Mouse (Mus musculus) hindbrain, embryonic 15.5 days (tissue): ENCODE results near the gene Rtkn. TPM values are rescaled to one million over a fixed set of nuclear protein-coding genes. Genes with fewer than 3 reads are reported as not detected.

Experiments
- ATAC-seq: fragments of 200-750 bp; cut with Nextera tagmentation; 2 replicates; pipeline ENCODE4 v1.8.0; 2017; ENCODE audit warnings: low read depth, moderate number of reproducible peaks, moderate TSS enrichment; ENCODE audit not compliant: low FRiP score
- H3K27ac ChIP-seq: fragments of 300-500 bp; sonication (generic); replicated peaks from 2 replicates; pipeline ENCODE4 v1.5.1; 2015; ENCODE audit warnings: mild to moderate bottlenecking, inconsistent platforms
- H3K27me3 ChIP-seq: fragments of 300-500 bp; sonication (generic); 2 replicates; pipeline ENCODE4 v1.6.1; 2015; ENCODE audit warnings: control low read depth, inconsistent platforms
- H3K36me3 ChIP-seq: fragments of 300-500 bp; sonication (generic); 2 replicates; pipeline ENCODE4 v1.6.1; 2015; ENCODE audit warnings: control low read depth, inconsistent platforms
- H3K4me1 ChIP-seq: fragments of 300-500 bp; sonication (generic); replicated peaks from 2 replicates; pipeline ENCODE4 v1.6.1; 2015; ENCODE audit warnings: control low read depth, inconsistent platforms
- H3K4me2 ChIP-seq: fragments of 300-500 bp; sonication (generic); 2 replicates; pipeline ENCODE4 v1.6.1; 2015; ENCODE audit warnings: moderate library complexity, mild to moderate bottlenecking, inconsistent platforms
- H3K4me3 ChIP-seq: fragments of 300-500 bp; sonication (generic); 2 replicates; pipeline ENCODE4 v1.5.1; 2015; ENCODE audit warnings: mild to moderate bottlenecking, inconsistent platforms
- H3K9ac ChIP-seq: fragments of 300-500 bp; sonication (generic); 2 replicates; pipeline ENCODE4 v1.6.1; 2015; ENCODE audit warnings: inconsistent platforms
- H3K9me3 ChIP-seq: fragments of 300-500 bp; sonication (generic); 2 replicates; pipeline ENCODE4 v1.6.1; 2016; ENCODE audit warnings: control low read depth, inconsistent platforms
- WGBS: fragments of 180-500 bp; shearing (Covaris S2); methylation state at CpG from one replicate; pipeline ENCODE4 v1.1.7; 2015; 5-methylcytosine and 5-hydroxymethylcytosine counted together
- polyA plus RNA-seq: library from polyadenylated mRNA; unstranded; fragments of >200 nt; fragmentation: Nextera tagmentation; extraction: Ambion mirVana; gene quantifications from 2 replicates; pipeline ENCODE4 v1.2.1, GENCODE M21; 2015

Rtkn gene
- polyA plus RNA-seq, 1 experiment from 2014 or later, result 14.9 TPM

DNA sequence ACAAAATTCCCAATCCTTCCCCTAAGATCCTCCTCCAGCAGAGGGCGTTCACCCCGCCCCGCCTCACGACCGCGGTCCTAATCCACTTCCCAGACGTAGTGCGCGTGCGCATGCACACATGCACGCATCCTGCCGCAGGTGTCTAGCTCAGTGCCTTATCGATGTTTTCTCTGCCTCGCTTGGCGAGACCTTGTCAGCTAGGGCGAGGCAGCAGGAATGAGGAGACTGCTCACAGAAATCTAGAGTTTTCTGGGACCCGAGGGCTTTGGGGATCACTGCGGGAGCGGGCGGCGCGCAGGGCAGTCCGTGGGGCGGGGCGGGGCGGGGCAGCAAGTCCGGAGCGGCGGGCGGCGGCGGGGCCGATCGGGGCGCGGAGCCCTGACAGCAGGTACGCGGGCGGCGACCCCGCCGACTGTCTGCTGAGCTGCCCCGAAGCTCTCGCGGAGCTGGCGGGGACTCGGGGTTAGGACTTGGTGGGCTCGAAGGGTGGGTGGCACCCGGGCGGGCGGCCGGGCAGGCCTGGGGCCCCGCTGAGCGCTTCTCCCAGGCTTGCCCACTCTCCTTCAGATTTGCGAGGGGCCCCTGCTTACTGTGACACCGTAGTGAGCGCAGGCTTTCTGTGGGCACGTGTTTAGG is 30.5 kb downstream of the Rtkn start, which contains the start of gene Dctn1:
Dctn1 (plus strand) TSS at position 314 of the 636 bp plus-strand sequence.
- peak within 1 kb of the TSS; percentile 83 for H3K4me3 ChIP-seq

GRCm38 (mm10) chr6:83166243-83166630 is 31.0 kb downstream of the Rtkn start:
- H3K36me3 ChIP-seq, result no peaks in the 10 kb centered on the region
- no peaks in the 10 kb centered on the region for H3K9me3 ChIP-seq
- H3K4me3 ChIP-seq, result peak overlapping the region; percentile 83
- WGBS, result under 1% methylated on average over 12 of the region's 12 CpGs
- peak; percentile 35 for ATAC-seq
- peak overlapping the region; percentile 65 for H3K4me2 ChIP-seq
- H3K27me3 ChIP-seq, result peaks cover 15% of the 10 kb centered on the region
- H3K4me1 ChIP-seq, result peaks cover 68% of the 10 kb centered on the region
- H3K9ac ChIP-seq, result peak overlapping the region; percentile 90
- H3K27ac ChIP-seq, result peak overlapping the region; percentile 95

More for the DNA sequence above, 30.5 kb downstream of the Rtkn start, which contains the start of gene Dctn1:
- Histone ChIP-seq H3K27me3 (peaks cover 20% of the 10 kb centered on the region), H3K9me3 (no peaks in the 10 kb centered on the region), H3K4me2 (peak within 1 kb of the TSS; percentile 65), H3K27ac (peak within 1 kb of the TSS; percentile 95), H3K36me3 (no peaks in the 10 kb centered on the region), H3K9ac (peak within 1 kb of the TSS; percentile 90), H3K4me1 (peaks cover 63% of the 10 kb centered on the region)
- ATAC-seq, result peak; percentile 82
- WGBS, result under 1% methylated on average over 47 of the region's 58 CpGs

DNA sequence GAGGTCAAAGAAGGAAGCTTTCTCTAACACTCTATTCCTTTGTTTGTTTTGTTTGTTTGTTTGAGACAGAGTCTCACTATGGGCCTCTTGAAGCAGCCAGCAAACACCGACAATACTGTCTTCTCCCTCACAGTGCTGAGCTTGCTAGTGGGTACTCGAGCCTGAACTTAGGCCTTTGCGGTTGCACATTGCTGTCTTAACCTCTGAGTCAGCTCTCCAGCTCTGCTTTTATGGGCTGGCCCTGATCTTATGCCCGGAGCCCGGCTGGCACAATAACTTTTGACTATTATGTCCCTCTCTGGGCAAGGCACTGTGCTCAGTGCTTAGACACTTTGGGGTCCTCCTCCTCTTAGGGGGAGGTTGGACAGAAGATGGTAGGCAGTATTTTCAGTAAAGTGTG is 34.6 kb downstream of the Rtkn start:
- Histone ChIP-seq H3K9me3 (no peaks in the 10 kb centered on the region), H3K4me1 (peaks cover 71% of the 10 kb centered on the region), H3K27me3 (no peaks in the 10 kb centered on the region), H3K4me3 (no peak overlapping the region), H3K9ac (no peak overlapping the region), H3K36me3 (no peaks in the 10 kb centered on the region), H3K4me2 (no peak overlapping the region), H3K27ac (no peak overlapping the region)
- ATAC-seq, result no peak
- 84% methylated on average over 5 of the region's 5 CpGs for WGBS

DNA sequence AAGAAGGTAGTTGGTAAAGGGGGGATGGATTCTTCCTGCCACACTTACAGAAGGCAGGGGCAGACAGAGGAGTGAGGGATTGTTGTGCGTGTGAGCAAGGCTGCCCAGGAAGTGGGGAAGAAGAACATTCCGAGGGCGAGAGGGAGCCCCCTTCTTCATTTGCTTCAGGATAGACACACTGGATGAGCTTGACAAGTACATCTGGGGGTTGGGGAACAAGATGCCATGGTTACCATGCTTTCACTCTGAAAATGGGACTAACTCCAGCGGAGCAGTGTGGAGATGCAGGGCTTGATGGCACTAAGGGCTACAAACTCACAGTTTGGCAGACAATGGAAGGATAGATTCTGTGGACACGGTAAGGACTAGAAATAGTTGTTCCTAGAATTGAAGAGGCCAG is 35.8 kb downstream of the Rtkn start:
- Histone ChIP-seq H3K27me3 (no peaks in the 10 kb centered on the region), H3K9ac (0 out of 2 replicates have a peak overlapping the region, but pooled peaks have one; percentile 29), H3K4me3 (peak overlapping the region; percentile 44), H3K9me3 (no peaks in the 10 kb centered on the region), H3K4me2 (peak overlapping the region; percentile 57), H3K4me1 (peaks cover 69% of the 10 kb centered on the region), H3K27ac (peak overlapping the region; percentile 80; the same call in 1 of the 2 replicates), H3K36me3 (no peaks in the 10 kb centered on the region)
- WGBS, result 58% methylated on average over 5 of the region's 5 CpGs
- ATAC-seq, result no peak

DNA sequence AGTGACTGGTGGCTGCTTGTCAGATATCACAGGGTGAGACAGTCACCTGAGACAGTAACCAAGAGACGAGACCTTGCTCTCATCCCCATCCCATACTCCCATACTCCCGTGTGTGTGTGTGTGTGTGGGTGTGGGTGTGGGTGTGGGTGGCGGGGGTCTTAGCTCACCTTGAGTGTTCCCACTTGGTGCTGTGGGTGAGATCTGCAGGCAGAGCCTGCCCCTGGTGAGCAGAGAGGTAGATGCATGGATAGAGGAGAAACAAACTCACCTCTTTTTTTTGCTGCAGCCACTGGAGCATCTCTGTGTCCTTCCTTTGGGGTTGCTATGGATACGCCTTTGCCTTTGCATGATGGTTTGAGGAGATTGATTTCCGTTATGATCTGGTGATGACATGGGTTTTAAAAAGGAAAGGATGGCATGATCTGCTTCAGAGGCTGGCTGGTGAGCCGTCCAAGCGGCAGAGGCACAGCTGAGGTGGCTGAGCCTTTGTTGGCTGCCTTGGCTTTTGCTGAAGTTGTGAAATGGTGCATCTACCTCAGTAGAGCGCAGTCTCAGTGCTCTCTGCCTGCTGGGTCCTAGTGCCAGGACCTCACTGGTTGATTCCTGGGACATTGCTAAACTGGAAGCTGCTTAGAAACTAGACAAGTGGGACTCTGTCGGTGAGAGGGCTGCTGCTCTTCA is 37.1 kb downstream of the Rtkn start:
- Histone ChIP-seq H3K9me3 (no peaks in the 10 kb centered on the region), H3K36me3 (no peaks in the 10 kb centered on the region), H3K4me1 (peaks cover 59% of the 10 kb centered on the region), H3K4me2 (peak overlapping the region; percentile 57), H3K4me3 (peak overlapping the region; percentile 44), H3K9ac (peak overlapping the region; percentile 29), H3K27ac (peak overlapping the region; percentile 80), H3K27me3 (no peaks in the 10 kb centered on the region)
- peak; percentile 69 for ATAC-seq
- 51% methylated on average over 9 of the region's 9 CpGs for WGBS

- Histone ChIP-seq H3K4me1 (peaks cover 47% of the 10 kb centered on the region), H3K36me3 (no peaks in the 10 kb centered on the region), H3K4me2 (no peak overlapping the region), H3K27ac (no peak overlapping the region), H3K9ac (no peak overlapping the region), H3K9me3 (no peaks in the 10 kb centered on the region), H3K4me3 (no peak overlapping the region), H3K27me3 (no peaks in the 10 kb centered on the region)
- 78% methylated on average over 8 of the region's 8 CpGs for WGBS
- no peak for ATAC-seq
These were observed 40.7 kb downstream of the Rtkn start for GRCm38 (mm10) chr6:83175996-83176395.

GRCm38 (mm10) chr6:83179390-83180117 is 44.3 kb downstream of the Rtkn start:
- Histone ChIP-seq H3K4me1 (peaks cover 26% of the 10 kb centered on the region), H3K27me3 (no peaks in the 10 kb centered on the region), H3K9me3 (no peaks in the 10 kb centered on the region), H3K36me3 (peaks cover 18% of the 10 kb centered on the region; the same call in 1 of the 2 replicates), H3K9ac (peak overlapping the region; percentile 77), H3K27ac (peak overlapping the region; percentile 64; the same call in 1 of the 2 replicates), H3K4me2 (peak overlapping the region; percentile 72), H3K4me3 (peak overlapping the region; percentile 64)
- 16% methylated on average over 12 of the region's 12 CpGs for WGBS
- peak; percentile 89 for ATAC-seq

DNA sequence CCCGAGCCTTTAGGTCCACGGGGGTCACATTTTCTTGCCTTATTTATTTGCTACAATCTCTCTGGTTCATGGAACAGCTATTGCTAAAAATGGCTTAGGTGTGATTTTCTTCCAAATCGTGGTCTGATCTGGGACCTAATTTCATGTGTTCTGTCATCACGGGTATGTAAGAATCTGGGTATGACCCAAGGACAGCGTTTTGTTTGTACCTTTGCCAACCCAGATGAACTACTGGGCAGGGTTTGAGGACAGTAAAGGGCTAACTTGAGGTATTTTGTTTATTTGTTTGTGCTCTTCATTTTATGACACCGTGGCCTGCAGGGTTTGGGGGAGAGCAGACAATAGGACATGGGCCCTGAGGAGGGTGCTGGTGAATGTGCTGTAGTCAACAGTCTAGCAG is 45.3 kb downstream of the Rtkn start:
- Histone ChIP-seq H3K9ac (peak overlapping the region; percentile 77; the same call in 1 of the 2 replicates), H3K27me3 (no peaks in the 10 kb centered on the region), H3K4me3 (peak overlapping the region; percentile 64), H3K9me3 (no peaks in the 10 kb centered on the region), H3K4me2 (peak overlapping the region; percentile 72), H3K36me3 (peaks cover 18% of the 10 kb centered on the region; the same call in 1 of the 2 replicates), H3K4me1 (peaks cover 36% of the 10 kb centered on the region), H3K27ac (no peak overlapping the region)
- no peak for ATAC-seq
- 82% methylated on average over 6 of the region's 6 CpGs for WGBS

- H3K4me3 ChIP-seq, result no peak overlapping the region
- H3K9me3 ChIP-seq, result no peaks in the 10 kb centered on the region
- no peaks in the 10 kb centered on the region for H3K27me3 ChIP-seq
- peaks cover 28% of the 10 kb centered on the region for H3K36me3 ChIP-seq
- H3K4me1 ChIP-seq, result peaks cover 54% of the 10 kb centered on the region
- H3K27ac ChIP-seq, result peak overlapping the region; percentile 93
- ATAC-seq, result no peak
- H3K9ac ChIP-seq, result no peak overlapping the region
- H3K4me2 ChIP-seq, result no peak overlapping the region; the same call in 1 of the 2 replicates
- 86% methylated on average over 3 of the region's 3 CpGs for WGBS
These were observed 49.7 kb downstream of the Rtkn start for GRCm38 (mm10) chr6:83184858-83185435.

GRCm38 (mm10) chr6:83185895-83186861 is 50.9 kb downstream of the Rtkn start:
- peaks cover 42% of the 10 kb centered on the region for H3K4me1 ChIP-seq
- peaks cover 41% of the 10 kb centered on the region for H3K36me3 ChIP-seq
- 8% methylated on average over 25 of the region's 25 CpGs for WGBS

GRCm38 (mm10) chr6:83186946-83187345 is 51.7 kb downstream of the Rtkn start:
- WGBS, result 71% methylated on average over 2 of the region's 2 CpGs
- Histone ChIP-seq H3K4me1 (peaks cover 42% of the 10 kb centered on the region), H3K4me2 (peak overlapping the region; percentile 64), H3K9ac (peak overlapping the region; percentile 73), H3K27me3 (no peaks in the 10 kb centered on the region), H3K27ac (peak overlapping the region; percentile 93), H3K9me3 (no peaks in the 10 kb centered on the region), H3K36me3 (peaks cover 47% of the 10 kb centered on the region), H3K4me3 (peak overlapping the region; percentile 70)
- no peak for ATAC-seq

More at GRCm38 (mm10) chr6:83185895-83186861, 50.9 kb downstream of the Rtkn start:
- H3K27me3 ChIP-seq, result no peaks in the 10 kb centered on the region
- peak overlapping the region; percentile 70 for H3K4me3 ChIP-seq
- peak; percentile 94 for ATAC-seq
- peak overlapping the region; percentile 64 for H3K4me2 ChIP-seq
- no peaks in the 10 kb centered on the region for H3K9me3 ChIP-seq
- H3K9ac ChIP-seq, result peak overlapping the region; percentile 73
- H3K27ac ChIP-seq, result peak overlapping the region; percentile 93
